Mouse (Mus musculus): ENCODE results near the gene Gm47791.

The Gm47791 gene

DNA sequence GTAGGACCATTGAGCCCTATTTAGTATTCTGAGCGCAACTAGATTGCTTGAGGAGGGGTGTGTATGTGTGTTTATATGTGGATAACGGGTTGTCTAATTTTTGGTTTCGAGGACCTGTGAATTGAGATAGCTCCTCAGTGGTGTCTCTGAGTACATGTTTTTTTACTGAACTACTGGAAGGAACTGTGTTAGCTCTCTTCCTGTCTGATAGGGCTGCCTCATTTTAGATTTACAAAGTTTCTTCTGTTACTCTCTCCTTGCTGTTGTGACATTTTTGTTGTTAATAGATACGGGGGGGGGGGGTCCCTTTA lies 45.2 kb downstream of the Gm47791 start:
- in situ Hi-C loops (cut with MboI, MseI), result no loop called here

- in situ Hi-C loops (cut with MboI, MseI), result no loop called here
Observed at GRCm38 (mm10) chr1:82725026-82725874, 45.8 kb downstream of the Gm47791 start.

DNA sequence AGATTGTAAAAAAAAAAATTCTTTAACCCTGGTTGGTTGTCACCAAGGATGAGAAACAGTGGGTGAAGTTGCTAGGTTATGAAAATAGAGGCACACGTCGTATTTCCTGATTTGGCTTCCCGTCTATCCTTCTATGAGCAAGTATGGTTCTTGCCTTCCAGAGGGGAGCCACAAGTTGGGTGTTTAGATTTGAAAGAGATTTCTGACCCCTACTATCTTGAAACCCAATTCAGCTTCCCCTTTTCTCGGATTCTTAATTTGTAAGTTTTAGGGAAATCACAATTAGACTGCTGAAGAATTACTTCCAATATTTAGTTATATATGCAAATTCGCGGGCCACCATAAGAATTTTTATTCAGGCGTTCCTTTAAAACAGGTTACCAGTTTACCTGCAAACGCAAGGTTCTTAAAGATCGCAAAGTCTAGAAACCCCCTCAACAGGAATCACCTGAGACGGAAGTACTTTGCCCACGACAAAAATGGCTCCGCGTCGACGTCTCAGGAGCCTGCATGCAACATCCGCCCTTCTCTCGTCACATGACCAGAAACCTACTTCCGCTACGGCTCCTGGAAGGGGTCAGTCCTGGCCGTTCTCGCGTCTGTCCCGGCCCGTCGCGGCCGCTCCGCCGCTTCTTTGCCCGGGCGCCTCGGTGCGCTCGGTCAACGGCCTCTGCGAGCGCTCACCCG lies 46.6 kb downstream of the Gm47791 start, which contains the start of gene Mff:
TSS of gene Mff (plus strand) at position 552 of the 687 bp plus-strand sequence.
- in situ Hi-C loops (cut with MboI, MseI), result no loop called here
